Comparison of ENCODE assay signal across 9 mouse cellular contexts in the genomic region with DNA sequence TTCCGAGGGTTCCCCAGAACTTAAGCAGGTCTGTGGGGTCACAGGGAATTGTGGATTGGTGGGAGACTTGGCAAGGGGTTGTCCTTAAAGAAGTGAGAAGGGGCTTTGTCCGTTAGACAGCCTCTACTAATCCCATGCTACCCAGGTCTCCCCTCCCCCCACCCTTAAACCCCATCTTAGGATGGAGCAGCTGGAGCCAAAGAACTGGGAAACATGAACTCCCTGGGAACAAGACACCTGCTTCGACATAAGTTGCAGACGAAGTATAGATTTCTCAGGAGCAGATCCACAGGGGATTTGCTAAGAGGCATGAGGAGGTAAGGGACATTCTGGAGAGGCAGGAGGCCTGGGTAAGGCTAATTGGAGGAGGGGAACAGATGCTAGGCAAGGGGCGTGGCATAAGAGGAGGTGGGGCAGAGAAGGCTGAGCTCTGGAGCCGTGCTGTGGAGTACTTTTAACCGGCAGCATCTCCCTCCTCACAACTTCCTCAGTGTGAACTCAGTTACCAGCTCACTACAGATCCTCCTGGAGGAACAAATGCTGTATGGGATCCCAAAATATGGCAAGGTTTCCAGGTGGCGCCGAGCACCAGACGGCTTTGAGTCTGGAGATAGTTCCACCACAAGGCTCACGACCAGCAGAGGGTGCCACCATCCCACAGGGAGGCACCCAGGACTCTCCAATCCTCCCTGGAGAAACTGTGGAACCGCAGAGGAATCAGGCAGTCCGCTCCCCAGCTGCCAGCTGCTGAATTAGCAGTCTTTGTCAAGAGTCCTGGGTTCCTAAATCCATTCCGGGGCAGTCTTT. TPM values are rescaled to one million over a fixed set of nuclear protein-coding genes. Genes with fewer than 3 reads are reported as not detected.
DNase-seq lines count a peak whose midpoint lies in the region; ATAC-seq and TF ChIP-seq lines count a peak whose summit lies in the region.
"Had no signal": no experiment of that assay in that cellular context is flagged by ENCODE, and none has a peak within 500 bp of the region (broad histone marks: within the 10 kb centered on the region; RNA-seq: fewer than 3 reads in every experiment).

No protein-coding gene starts in this region.

- no peak for TF ChIP-seq POLR2A in ES-Bruce4 (IDR thresholded peaks at IDR 0.05; ENCODE audit: insufficient read depth, low read length)

- H3K9ac ChIP-seq in ES-Bruce4 (ENCODE audit: low read depth, poor library complexity, severe bottlenecking): no peak overlapping the region
- H3K9ac ChIP-seq in hindbrain, embryonic 12.5 days: no peak overlapping the region
- H3K9ac ChIP-seq in lung, postnatal 0 days (replicated peaks; ENCODE audit: low read depth): no peak overlapping the region

- H3K4me2 ChIP-seq in hindbrain, embryonic 12.5 days (replicated peaks): peak overlapping the region; percentile 42
- peak overlapping the region; percentile 44 for H3K4me2 ChIP-seq in lung, postnatal 0 days (replicated peaks; ENCODE audit: low read depth, low read length)

- no peaks in the 10 kb centered on the region for H3K27me3 ChIP-seq in ES-Bruce4 (ENCODE audit: control insufficient read depth, insufficient read depth, low read length, poor library complexity, severe bottlenecking)
- peaks cover 22% of the 10 kb centered on the region for H3K27me3 ChIP-seq in hindbrain, embryonic 12.5 days
- no peaks in the 10 kb centered on the region for H3K27me3 ChIP-seq in lung, postnatal 0 days (replicated peaks; ENCODE audit: insufficient read depth, low read length)

- H3K4me1 ChIP-seq in ES-Bruce4 (ENCODE audit: control insufficient read depth, insufficient read depth, low read length): peaks cover 4% of the 10 kb centered on the region
- H3K4me1 ChIP-seq in hindbrain, embryonic 12.5 days: peaks cover 57% of the 10 kb centered on the region
- H3K4me1 ChIP-seq in lung, postnatal 0 days (ENCODE audit: insufficient read depth, low read depth, low read length): peaks cover 11% of the 10 kb centered on the region

- peak; percentile 87 for TF ChIP-seq CTCF in ES-Bruce4 (IDR thresholded peaks at IDR 0.05; ENCODE audit: low read depth, low read length)
- peak; percentile 97 for TF ChIP-seq CTCF in lung, postnatal 0 days (IDR thresholded peaks at IDR 0.05)

- peak; percentile 46 for ATAC-seq in hindbrain, embryonic 12.5 days (ENCODE audit: low FRiP score)
- peak; percentile 59 for ATAC-seq in lung, postnatal 0 days

- peak overlapping the region; percentile 58 for H3K27ac ChIP-seq in ES-Bruce4 (ENCODE audit: insufficient read depth, low read length)
- peak overlapping the region; percentile 73 for H3K27ac ChIP-seq in hindbrain, embryonic 12.5 days
- H3K27ac ChIP-seq in lung, postnatal 0 days (ENCODE audit: low read length): peak overlapping the region; percentile 66; the same call in 1 of the 2 replicates

- TF ChIP-seq EP300 in ES-Bruce4 (IDR thresholded peaks at IDR 0.05; ENCODE audit: insufficient read depth, low read depth, low read length): 0 out of 2 replicates have a peak, but pooled peaks have one; percentile 65
- no peak for TF ChIP-seq EP300 in lung, postnatal 0 days (IDR thresholded peaks at IDR 0.05)

- peak; percentile 88 for DNase-seq in cerebellum, adult 8-10 months
- DNase-seq in frontal cortex, postnatal 10 days (ENCODE audit: low spot score in 2 of 2): peak; percentile 77 to 87
- peak; percentile 86 to 91 for DNase-seq in layer of hippocampus, postnatal 14 days (ENCODE audit: low spot score in 2 of 2)
- DNase-seq in lung, postnatal 0 days (ENCODE audit: low spot score): peak; percentile 96
- peak; percentile 94 for DNase-seq in retina, embryonic 14.5 days (ENCODE audit: low spot score)
- peak; percentile 75 for DNase-seq in urinary bladder, adult 2 months (ENCODE audit: low spot score)

- no peaks in the 10 kb centered on the region for H3K36me3 ChIP-seq in ES-Bruce4 (ENCODE audit: control insufficient read depth, insufficient read depth, low read length, poor library complexity, severe bottlenecking)
- no peaks in the 10 kb centered on the region for H3K36me3 ChIP-seq in hindbrain, embryonic 12.5 days
- H3K36me3 ChIP-seq in lung, postnatal 0 days (ENCODE audit: insufficient read depth, low read length): no peaks in the 10 kb centered on the region

- WGBS in hindbrain, embryonic 12.5 days: 2% methylated on average over 14 of the region's 14 CpGs
- 4% methylated on average over 14 of the region's 14 CpGs for WGBS in lung, postnatal 0 days

- H3K9me3 ChIP-seq in ES-Bruce4 (replicated peaks; ENCODE audit: control insufficient read depth, insufficient read depth, low read length, poor library complexity, severe bottlenecking): no peaks in the 10 kb centered on the region
- H3K9me3 ChIP-seq in hindbrain, embryonic 12.5 days (replicated peaks): no peaks in the 10 kb centered on the region
- no peaks in the 10 kb centered on the region for H3K9me3 ChIP-seq in lung, postnatal 0 days (ENCODE audit: low read length)

- peak overlapping the region; percentile 70 for H3K4me3 ChIP-seq in ES-Bruce4 (ENCODE audit: low read depth, low read length)
- 0 out of 2 replicates have a peak overlapping the region, but pooled peaks have one; percentile 6 for H3K4me3 ChIP-seq in hindbrain, embryonic 12.5 days
- H3K4me3 ChIP-seq in lung, postnatal 0 days (ENCODE audit: low read depth, low read length): peak overlapping the region; percentile 6; the same call in 1 of the 2 replicates
- H3K4me3 ChIP-seq: erythroblast, embryonic 14.5 days had no signal

RNA-seq across cellular contexts. Expression of a gene that starts 2.5 kb away (rescaled TPM):
- polyA plus RNA-seq in ES-Bruce4 (2011; ENCODE audit: insufficient read depth, insufficient read length, low read depth, missing spikeins): 8.6 and 9.6 TPM in 2 replicates
- polyA plus RNA-seq in hindbrain, embryonic 12.5 days (2016; fragmentation: Nextera tagmentation; extraction: Ambion mirVana): 4.8 and 8.2 TPM in 2 replicates
- total RNA-seq in layer of hippocampus, postnatal 14 days (2021): 10 to 100 TPM; 53.4 to 55.2 TPM
- 8.2 and 8.6 TPM in 2 replicates for polyA plus RNA-seq in lung, postnatal 0 days (2015; fragmentation: Nextera tagmentation; extraction: Ambion mirVana)
- polyA plus RNA-seq in urinary bladder, adult 2 months (2012; rRNA removed): 8.7 and 9.7 TPM in 2 replicates

RNA-seq across cellular contexts. Expression of a gene that starts 32.6 kb away (rescaled TPM):
- polyA plus RNA-seq in ES-Bruce4 (2011; ENCODE audit: insufficient read depth, insufficient read length, low read depth, missing spikeins): 29.4 and 31.9 TPM in 2 replicates
- 4.4 and 5.5 TPM in 2 replicates for polyA plus RNA-seq in hindbrain, embryonic 12.5 days (2016; fragmentation: Nextera tagmentation; extraction: Ambion mirVana)
- 10 to 100 TPM; 34.5 to 54.4 TPM for total RNA-seq in layer of hippocampus, postnatal 14 days (2021)
- 7.8 and 11.8 TPM in 2 replicates for polyA plus RNA-seq in lung, postnatal 0 days (2015; fragmentation: Nextera tagmentation; extraction: Ambion mirVana)
- 11.7 and 12.4 TPM in 2 replicates for polyA plus RNA-seq in urinary bladder, adult 2 months (2012; rRNA removed)

RNA-seq across cellular contexts. Expression of a gene that starts 47.6 kb away (rescaled TPM):
- polyA plus RNA-seq in ES-Bruce4 (2011; ENCODE audit: insufficient read depth, insufficient read length, low read depth, missing spikeins): 27.7 and 27.8 TPM in 2 replicates
- 12.2 and 15.5 TPM in 2 replicates for polyA plus RNA-seq in hindbrain, embryonic 12.5 days (2016; fragmentation: Nextera tagmentation; extraction: Ambion mirVana)
- 10 to 100 TPM; 71.3 to 79.6 TPM for total RNA-seq in layer of hippocampus, postnatal 14 days (2021)
- 6.6 and 7.4 TPM in 2 replicates for polyA plus RNA-seq in lung, postnatal 0 days (2015; fragmentation: Nextera tagmentation; extraction: Ambion mirVana)
- 24.8 and 27.1 TPM in 2 replicates for polyA plus RNA-seq in urinary bladder, adult 2 months (2012; rRNA removed)

Comparison
In these comparisons a context has a peak if more than half of its experiments do, and no peak if none do; other contexts are left out.
1. Peak in every context shown above with its lines: DNase-seq, ATAC-seq, H3K4me3 ChIP-seq and H3K27ac ChIP-seq.
2. H3K4me3 ChIP-seq: peak in every context shown above with its lines; median percentile 70 in ES-Bruce4; 6 in hindbrain, embryonic 12.5 days; 6 in lung, postnatal 0 days.